Mouse (Mus musculus): Measurements from ENCODE around the gene Msh2. TPM values are rescaled to one million over a fixed set of nuclear protein-coding genes. Genes with fewer than 3 reads are reported as not detected.

Msh2 gene
- polyA plus RNA-seq, 1 experiment from 2014 or later = 74.5 TPM

- peaks cover 12% of the 10 kb centered on the region; the same call in 1 of the 2 replicates for H3K36me3 ChIP-seq
- no peak overlapping the region for H3K4me2 ChIP-seq (replicated peaks)
- no peak overlapping the region for H3K9ac ChIP-seq
- no peak overlapping the region for H3K27ac ChIP-seq
- no peak for ATAC-seq
- no peaks in the 10 kb centered on the region for H3K9me3 ChIP-seq
- no peaks in the 10 kb centered on the region for H3K27me3 ChIP-seq (replicated peaks)
- WGBS = 93% methylated on average over 12 of the region's 12 CpGs
- H3K4me1 ChIP-seq (replicated peaks) = no peaks in the 10 kb centered on the region
- H3K4me3 ChIP-seq (replicated peaks) = no peak overlapping the region
Observed at GRCm38 (mm10) chr17:87726489-87727356, 54.6 kb downstream of the Msh2 start.

DNA sequence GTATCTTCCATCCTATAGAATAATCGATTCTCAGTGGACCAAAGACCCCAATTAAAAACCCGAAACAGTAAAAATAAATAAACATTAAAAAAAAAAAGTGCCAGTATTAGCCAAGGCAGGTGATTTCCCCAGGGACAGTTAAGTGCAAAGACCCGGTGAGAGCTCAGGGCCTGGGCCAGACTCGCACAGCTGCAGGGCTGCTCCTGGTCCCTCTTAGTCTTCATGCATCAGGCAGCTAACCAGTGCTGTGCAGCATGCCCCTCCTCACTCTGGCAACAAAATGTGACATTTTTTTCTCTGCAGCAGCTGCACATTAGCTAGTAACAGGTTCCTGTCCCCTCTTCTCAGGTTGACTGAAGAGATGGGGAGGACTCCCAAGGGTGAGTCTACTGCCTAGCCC is 59.8 kb downstream of the Msh2 start:
- Histone ChIP-seq H3K9me3 (no peaks in the 10 kb centered on the region), H3K36me3 (no peaks in the 10 kb centered on the region), H3K9ac (no peak overlapping the region), H3K4me3 (replicated peaks) (no peak overlapping the region), H3K27me3 (replicated peaks) (no peaks in the 10 kb centered on the region), H3K27ac (no peak overlapping the region), H3K4me1 (replicated peaks) (no peaks in the 10 kb centered on the region), H3K4me2 (replicated peaks) (no peak overlapping the region)
- 80% methylated on average over 4 of the region's 4 CpGs for WGBS
- no peak for ATAC-seq

DNA sequence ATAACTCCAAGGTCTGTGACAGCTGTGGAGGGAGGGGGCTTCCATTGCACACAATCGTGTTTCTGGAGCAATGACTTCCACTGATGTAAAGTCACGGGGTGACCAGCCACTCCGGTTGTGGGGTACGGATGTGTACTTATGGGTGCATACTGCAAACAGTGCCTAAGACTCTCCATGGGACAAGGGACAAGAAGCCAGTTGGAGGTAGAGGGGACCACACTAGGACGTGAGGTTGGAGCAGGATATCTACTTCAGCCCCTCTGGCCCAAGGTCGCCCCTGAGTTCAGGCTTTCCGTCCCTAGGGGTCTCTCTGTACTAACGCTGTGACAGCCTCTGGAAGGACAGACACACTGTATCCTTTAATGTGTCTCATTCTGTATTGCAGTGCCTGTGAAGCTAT is 62.3 kb downstream of the Msh2 start:
- ATAC-seq = no peak
- Histone ChIP-seq H3K4me1 (replicated peaks) (no peaks in the 10 kb centered on the region), H3K36me3 (no peaks in the 10 kb centered on the region), H3K27me3 (replicated peaks) (no peaks in the 10 kb centered on the region), H3K9ac (no peak overlapping the region), H3K4me2 (replicated peaks) (no peak overlapping the region), H3K27ac (no peak overlapping the region), H3K4me3 (replicated peaks) (no peak overlapping the region), H3K9me3 (no peaks in the 10 kb centered on the region)
- WGBS = 86% methylated on average over 8 of the region's 8 CpGs

- no peaks in the 10 kb centered on the region for H3K36me3 ChIP-seq
- H3K4me1 ChIP-seq (replicated peaks) = no peaks in the 10 kb centered on the region
- H3K4me2 ChIP-seq (replicated peaks) = no peak overlapping the region
- ATAC-seq = no peak
- H3K9me3 ChIP-seq = no peaks in the 10 kb centered on the region
- H3K4me3 ChIP-seq (replicated peaks) = no peak overlapping the region
- no peaks in the 10 kb centered on the region for H3K27me3 ChIP-seq (replicated peaks)
- H3K27ac ChIP-seq = no peak overlapping the region
- H3K9ac ChIP-seq = no peak overlapping the region
- WGBS = 79% methylated on average over 3 of the region's 3 CpGs
Observed at GRCm38 (mm10) chr17:87737144-87737543, 65.0 kb downstream of the Msh2 start.

DNA sequence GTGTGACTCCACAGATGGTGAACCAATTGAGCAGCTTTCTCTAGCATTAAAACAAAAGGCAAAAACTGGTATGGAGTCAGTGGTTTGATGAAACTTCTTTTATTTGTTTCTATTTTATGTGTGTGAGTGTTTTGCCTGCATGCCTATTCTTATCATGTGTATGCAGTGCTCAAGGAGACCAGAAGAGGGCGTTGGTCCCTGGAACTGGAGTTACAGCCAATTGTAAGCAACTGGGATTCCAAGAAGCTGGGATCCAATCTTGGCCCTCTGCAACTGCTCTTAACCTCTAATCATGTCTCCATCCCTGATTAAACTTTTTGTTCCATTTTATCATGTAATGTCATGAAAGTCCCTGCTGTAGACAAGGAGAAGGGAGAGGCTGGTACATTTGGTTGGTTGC is 67.7 kb downstream of the Msh2 start:
- H3K4me2 ChIP-seq (replicated peaks) = no peak overlapping the region
- H3K9ac ChIP-seq = no peak overlapping the region
- ATAC-seq = no peak
- H3K4me1 ChIP-seq (replicated peaks) = no peaks in the 10 kb centered on the region
- no peaks in the 10 kb centered on the region for H3K9me3 ChIP-seq
- no peak overlapping the region for H3K27ac ChIP-seq
- H3K27me3 ChIP-seq (replicated peaks) = peaks cover 17% of the 10 kb centered on the region
- WGBS = 54% methylated on average over 1 of the region's 1 CpGs
- H3K36me3 ChIP-seq = no peaks in the 10 kb centered on the region
- H3K4me3 ChIP-seq (replicated peaks) = no peak overlapping the region

- Histone ChIP-seq H3K4me3 (replicated peaks) (peak overlapping the region; percentile 62), H3K27ac (no peak overlapping the region), H3K9me3 (no peaks in the 10 kb centered on the region), H3K36me3 (no peaks in the 10 kb centered on the region), H3K27me3 (replicated peaks) (peaks cover 49% of the 10 kb centered on the region), H3K4me2 (replicated peaks) (peak overlapping the region; percentile 99), H3K4me1 (replicated peaks) (peaks cover 9% of the 10 kb centered on the region; the same call in 1 of the 2 replicates), H3K9ac (peak overlapping the region; percentile 40)
- ATAC-seq = no peak
- WGBS = 11% methylated on average over 32 of the region's 32 CpGs
Observed at GRCm38 (mm10) chr17:87744985-87745925, 73.1 kb downstream of the Msh2 start.

DNA sequence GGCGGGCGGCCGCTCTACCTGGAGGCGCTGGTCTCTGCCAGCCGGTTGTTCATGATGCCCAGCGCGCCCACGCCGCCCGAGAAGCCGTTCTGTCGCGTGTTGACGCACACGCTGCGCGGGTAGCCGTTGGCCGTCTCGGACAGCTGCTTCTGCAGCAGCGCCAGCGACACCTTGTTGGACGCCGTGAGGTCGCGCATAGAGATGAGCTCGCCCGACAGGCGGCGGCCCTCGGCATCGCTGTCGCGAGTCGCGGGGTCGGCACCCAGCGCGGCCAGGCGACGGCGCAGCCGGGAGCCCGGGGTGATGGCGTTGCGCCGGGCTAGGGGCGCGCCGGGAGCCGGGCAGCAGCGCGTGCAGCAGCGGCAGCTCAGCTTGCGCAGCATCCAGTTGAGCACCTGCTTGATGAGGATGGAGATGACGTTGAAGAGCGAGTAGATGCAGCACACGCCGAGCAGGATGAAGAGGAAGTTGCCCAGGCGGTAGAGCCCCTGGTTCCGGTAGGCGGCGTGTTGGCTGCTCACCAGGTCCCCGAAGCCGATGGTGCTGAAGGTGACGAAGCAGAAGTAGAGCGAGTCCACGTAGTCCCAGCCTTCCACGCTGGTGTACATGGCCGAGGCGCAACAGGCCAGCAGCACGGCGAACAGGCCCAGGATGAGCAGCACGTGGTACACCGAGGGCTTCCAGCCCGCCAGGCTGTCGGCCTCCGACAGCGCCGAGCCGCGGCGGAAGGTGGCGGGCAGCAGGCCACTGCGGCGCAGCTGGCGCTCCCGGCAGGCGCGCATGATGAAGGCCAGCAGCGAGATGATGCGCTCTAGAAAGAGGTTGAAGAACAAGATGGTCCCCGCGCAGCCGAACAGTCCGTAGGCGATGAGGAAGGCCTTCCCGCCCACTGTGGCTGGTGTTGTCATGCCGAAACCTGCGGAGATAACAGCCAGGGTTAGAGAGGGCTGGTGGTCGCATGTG is 74.1 kb downstream of the Msh2 start:
- H3K4me3 ChIP-seq (replicated peaks) = peak overlapping the region; percentile 62
- H3K9ac ChIP-seq = peak overlapping the region; percentile 40
- WGBS = 2% methylated on average over 101 of the region's 101 CpGs
- peaks cover 9% of the 10 kb centered on the region; the same call in 1 of the 2 replicates for H3K4me1 ChIP-seq (replicated peaks)
- ATAC-seq = peak; percentile 82
- no peaks in the 10 kb centered on the region for H3K36me3 ChIP-seq
- peaks cover 49% of the 10 kb centered on the region for H3K27me3 ChIP-seq (replicated peaks)
- peak overlapping the region; percentile 99 for H3K4me2 ChIP-seq (replicated peaks)
- no peaks in the 10 kb centered on the region for H3K9me3 ChIP-seq
- no peak overlapping the region for H3K27ac ChIP-seq

GRCm38 (mm10) chr17:87760315-87760714 is 88.2 kb downstream of the Msh2 start:
- no peaks in the 10 kb centered on the region for H3K36me3 ChIP-seq
- WGBS = 79% methylated on average over 4 of the region's 4 CpGs
- no peak for ATAC-seq
- H3K27me3 ChIP-seq (replicated peaks) = no peaks in the 10 kb centered on the region
- no peaks in the 10 kb centered on the region for H3K9me3 ChIP-seq
- no peak overlapping the region for H3K9ac ChIP-seq
- no peak overlapping the region for H3K27ac ChIP-seq
- no peaks in the 10 kb centered on the region for H3K4me1 ChIP-seq (replicated peaks)
- H3K4me3 ChIP-seq (replicated peaks) = no peak overlapping the region
- H3K4me2 ChIP-seq (replicated peaks) = no peak overlapping the region

DNA sequence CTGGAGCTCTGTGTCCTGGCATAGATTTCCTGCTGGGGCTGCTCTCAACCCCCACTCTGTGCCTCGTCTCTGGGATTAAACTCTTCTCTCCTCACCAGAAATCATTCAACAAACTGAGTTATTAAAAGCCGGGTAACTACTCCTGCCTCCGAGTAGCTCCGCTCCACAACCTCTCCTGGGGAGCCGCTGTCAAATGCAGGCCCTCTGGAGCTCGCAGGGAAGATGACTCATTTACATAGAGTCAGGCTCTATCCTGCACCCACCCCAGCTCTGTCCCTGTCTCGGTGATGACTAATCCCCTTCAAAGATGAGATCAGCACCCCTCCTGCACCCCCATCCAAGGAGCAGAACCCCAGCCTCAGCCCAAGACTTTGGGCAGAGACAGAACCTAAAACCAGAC is 91.0 kb downstream of the Msh2 start:
- Histone ChIP-seq H3K36me3 (no peaks in the 10 kb centered on the region), H3K27me3 (replicated peaks) (no peaks in the 10 kb centered on the region), H3K4me1 (replicated peaks) (no peaks in the 10 kb centered on the region), H3K9me3 (no peaks in the 10 kb centered on the region), H3K9ac (no peak overlapping the region), H3K27ac (no peak overlapping the region), H3K4me3 (replicated peaks) (no peak overlapping the region), H3K4me2 (replicated peaks) (no peak overlapping the region)
- no peak for ATAC-seq
- WGBS = 49% methylated on average over 7 of the region's 7 CpGs

DNA sequence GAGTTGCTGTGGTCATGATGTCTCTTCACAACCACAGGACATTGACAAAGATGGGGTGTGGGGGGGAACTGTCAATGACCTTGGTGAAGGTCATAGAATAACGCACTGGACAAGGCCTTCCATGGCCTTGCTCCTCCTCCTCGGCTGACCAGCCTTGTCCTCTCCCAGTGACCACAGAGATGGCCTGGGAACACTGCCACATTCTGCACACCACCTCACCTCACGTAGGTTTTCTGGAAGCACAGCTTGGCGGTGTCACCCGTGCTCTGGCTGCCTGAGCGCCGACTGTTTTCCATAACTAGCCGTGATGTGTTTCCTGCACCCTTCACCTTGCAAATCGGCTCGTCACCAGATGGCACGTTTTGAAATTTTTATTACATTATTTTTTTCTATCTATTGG is 92.9 kb downstream of the Msh2 start:
- Histone ChIP-seq H3K4me1 (replicated peaks) (no peaks in the 10 kb centered on the region), H3K4me3 (replicated peaks) (no peak overlapping the region), H3K27me3 (replicated peaks) (no peaks in the 10 kb centered on the region), H3K9ac (no peak overlapping the region), H3K36me3 (no peaks in the 10 kb centered on the region), H3K9me3 (no peaks in the 10 kb centered on the region), H3K4me2 (replicated peaks) (no peak overlapping the region), H3K27ac (no peak overlapping the region)
- WGBS = 93% methylated on average over 11 of the region's 11 CpGs
- no peak for ATAC-seq

DNA sequence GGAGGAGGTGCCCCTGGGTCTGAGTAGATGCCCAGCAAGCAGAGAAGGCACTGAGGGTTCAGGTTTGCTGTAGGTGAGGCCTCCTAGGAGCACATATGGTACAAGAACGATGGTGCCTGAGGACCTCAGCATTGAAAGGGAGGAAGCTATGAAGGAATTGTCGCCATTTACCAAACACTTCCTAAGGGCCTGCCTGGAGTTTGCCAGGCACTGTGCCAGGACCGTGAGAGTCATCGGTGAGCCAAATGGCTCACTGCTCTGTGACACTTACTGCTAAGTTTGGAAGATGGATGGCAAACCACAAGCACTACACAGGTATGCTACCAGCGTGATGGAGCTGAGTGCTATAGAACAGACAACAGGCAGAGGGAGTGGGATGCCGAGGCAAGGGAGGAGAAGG is 94.8 kb downstream of the Msh2 start:
- H3K36me3 ChIP-seq = no peaks in the 10 kb centered on the region
- no peaks in the 10 kb centered on the region for H3K4me1 ChIP-seq (replicated peaks)
- H3K27ac ChIP-seq = no peak overlapping the region
- H3K9ac ChIP-seq = no peak overlapping the region
- no peak for ATAC-seq
- H3K27me3 ChIP-seq (replicated peaks) = no peaks in the 10 kb centered on the region
- H3K4me2 ChIP-seq (replicated peaks) = no peak overlapping the region
- WGBS = 69% methylated on average over 6 of the region's 6 CpGs
- no peak overlapping the region for H3K4me3 ChIP-seq (replicated peaks)
- H3K9me3 ChIP-seq = no peaks in the 10 kb centered on the region

Measured in intestine, embryonic 15.5 days (tissue).